Mouse (Mus musculus) right cerebral cortex, adult 2 months (tissue): ENCODE results near the gene Zcchc8.
"Not testable (repeated sequence)": the region's sequence is repeated elsewhere in the genome, so short reads cannot be mapped to it uniquely, and the experiment has no call there.

Experiments used
- DNase-seq, 2 experiments: peaks; one replicate each; pipeline ENCODE4 v3.0.0; 2021 to 2022; ENCODE audit warnings: low spot score in 2 of 2

Gene Zcchc8

DNA sequence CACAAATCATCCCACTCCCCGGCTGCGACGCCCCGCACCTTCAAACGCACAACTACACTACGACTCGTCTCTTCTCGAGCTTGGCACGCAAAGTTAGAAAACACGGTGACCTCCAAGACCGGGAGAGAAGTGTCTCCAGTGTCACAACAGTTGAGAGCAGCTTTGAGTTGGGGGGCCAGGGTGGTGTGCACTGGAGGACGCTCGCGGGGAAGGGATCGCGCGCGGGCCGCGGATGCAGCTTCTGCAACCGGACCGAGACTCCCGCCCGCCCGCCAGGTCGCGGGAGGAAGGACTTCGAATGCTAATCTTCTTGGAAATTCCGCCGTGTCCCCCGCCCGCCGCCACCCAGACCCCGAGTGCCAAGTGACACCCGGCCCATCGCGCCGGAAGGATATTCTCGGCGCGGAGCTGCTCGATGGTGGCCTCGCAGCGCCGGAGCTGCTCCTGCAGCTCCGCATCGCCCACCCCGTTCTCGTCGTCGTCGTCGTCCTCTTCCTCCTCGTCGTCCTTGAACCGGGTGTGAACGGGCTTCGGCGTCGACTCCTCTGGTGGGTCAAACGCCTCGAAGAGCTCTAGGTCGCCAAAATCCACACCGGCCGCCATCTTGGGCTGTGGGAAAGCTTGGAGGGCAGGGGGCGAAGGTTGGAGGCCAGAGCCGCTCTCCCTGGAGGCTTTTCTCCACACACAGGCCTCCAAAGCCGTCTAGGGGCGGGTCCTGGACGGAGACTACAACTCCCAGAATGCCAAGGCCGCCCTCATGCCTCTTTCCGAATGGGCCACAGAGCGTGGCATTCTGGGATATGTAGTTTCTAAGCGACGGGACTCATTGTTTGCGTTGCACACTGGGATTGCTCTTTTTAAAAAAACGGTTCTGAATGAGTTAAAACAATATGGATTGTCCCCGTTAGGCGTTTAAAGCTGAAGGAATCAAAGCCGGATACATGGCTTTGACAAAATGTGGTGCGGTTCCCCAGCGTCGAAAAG is at the start of gene Zcchc8:
TSS of gene Zcchc8 (minus strand) at position 773 of the 984 bp plus-strand sequence.
- DNase-seq: peak; percentile 98

DNA sequence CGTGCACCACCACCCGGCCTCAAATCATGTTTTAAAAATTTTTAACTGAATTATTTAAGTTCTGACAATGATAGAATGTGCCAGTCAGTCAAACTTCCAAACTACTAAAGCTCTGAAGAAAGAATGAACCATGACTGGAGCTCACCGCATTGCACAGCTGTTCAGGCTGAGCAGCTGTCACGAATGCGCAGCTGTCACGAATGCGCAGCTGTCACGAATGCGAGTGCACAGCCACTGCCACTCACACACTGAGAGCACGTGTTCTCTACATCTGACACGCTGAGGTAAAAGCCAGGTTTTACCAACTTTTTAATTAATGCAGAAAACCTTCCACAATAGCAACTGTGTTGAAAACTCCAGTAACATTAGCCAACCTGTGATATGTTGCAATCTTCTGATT is 45.6 kb upstream of the Zcchc8 start:
- not testable (repeated sequence) for DNase-seq

DNA sequence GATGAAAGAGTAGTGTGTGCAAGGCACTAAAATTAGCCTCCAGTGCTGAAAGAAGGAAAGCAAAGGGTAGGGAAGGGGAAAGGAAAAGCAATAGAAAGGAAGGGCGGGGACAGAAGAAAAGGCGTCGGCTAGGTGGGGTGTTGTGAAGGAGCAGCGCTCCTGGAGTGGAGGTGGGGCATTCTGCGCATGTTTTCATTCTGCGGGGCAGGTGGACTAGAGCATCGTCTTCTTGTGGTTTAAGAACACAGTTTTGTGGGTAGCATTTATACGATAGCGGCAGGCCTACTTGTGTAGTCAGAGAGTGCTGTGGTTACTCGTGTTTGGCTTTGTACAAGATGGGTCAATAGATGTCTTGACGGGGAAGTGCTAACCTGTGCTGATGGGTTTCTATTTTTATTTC is 44.6 kb upstream of the Zcchc8 start:
- DNase-seq: no peak

DNA sequence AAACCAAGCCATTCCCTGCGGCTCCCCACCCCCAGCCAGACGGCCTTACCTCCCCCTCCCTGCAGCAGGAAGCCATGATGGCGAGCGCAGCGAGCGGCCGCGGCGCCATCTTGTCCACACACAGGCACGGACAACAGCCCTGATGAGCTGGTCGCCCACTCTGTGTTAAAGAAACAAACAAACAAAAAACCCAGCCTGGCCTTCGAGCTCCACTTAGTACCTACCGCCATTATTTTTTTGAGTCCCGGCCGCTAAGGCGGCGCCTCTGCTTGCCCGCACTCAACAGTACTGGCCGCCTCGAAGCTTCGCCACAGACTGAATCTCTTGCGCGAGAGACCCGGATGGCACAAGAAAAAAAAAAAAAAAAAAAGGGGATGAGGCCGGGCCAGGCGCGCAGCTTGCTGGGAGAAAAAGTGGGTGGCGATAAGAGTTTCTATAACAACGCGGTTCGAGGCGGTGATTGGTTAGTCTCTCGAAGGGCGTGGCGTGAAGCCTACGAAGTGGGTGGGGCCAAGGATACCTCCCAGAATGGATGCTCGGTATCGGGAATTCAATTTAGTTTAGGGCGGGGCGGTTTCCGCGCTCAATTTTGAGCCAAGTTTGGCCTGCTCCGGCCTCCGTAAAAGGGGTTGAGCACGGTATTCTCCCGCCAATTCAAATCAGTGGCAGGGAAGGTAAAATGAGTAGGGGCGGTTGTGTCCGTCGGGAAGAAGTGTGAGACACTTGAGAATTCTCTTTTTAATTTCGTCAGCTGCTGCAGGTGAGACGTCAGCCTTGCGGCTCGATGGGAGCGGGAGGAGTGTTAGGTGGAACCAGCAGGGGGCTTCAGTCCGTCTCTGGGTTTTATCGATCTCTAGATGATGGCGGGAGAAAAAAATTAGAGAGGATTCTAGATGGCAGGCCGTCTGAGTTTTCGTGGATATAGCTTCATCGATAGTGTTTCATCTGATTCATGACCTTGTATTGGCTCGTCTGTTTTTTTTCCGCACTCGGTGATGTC is 28.5 kb upstream of the Zcchc8 start, which contains the start of the genes Rsrc2 and Kntc1:
TSS of gene Rsrc2 (minus strand) at position 350 of the 1,000 bp plus-strand sequence.
TSS of gene Kntc1 (plus strand) at position 652 of the 1,000 bp plus-strand sequence.
- DNase-seq: peak; percentile 99 to 100

DNA sequence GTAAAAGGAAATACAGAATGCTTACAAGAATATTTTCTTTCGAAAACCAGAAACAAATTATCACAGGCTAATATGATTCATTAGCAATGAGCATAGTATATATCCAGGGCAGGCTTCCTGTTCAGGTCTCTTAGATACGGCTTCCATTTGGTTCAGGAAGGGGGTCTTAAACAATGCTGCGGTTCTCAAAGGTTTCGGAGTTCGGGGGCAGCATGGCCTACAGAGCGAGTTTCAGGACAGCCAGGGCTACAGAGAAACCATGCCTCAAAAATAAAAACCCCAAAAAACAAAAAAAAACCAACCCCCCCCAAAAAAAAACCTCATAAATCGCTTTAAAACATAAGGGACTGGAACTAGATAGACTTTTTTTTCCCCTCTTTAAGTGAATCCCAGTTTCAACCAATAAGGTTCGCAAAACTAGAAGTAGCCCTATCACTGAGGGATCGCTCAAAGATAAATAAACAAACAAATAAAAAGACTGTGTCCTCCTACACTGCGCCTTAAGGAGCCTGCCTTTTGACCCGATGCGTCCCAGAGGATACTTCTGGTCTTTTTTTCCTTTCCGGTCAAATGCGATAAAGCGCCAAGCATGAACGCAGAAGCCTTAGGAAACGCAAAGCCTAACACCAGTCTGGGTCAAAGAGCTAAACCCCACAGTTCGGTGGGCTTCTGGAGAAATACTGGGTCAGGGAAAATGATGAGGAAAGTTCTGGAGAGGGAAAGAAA is 27.6 kb upstream of the Zcchc8 start:
- no peak for DNase-seq

DNA sequence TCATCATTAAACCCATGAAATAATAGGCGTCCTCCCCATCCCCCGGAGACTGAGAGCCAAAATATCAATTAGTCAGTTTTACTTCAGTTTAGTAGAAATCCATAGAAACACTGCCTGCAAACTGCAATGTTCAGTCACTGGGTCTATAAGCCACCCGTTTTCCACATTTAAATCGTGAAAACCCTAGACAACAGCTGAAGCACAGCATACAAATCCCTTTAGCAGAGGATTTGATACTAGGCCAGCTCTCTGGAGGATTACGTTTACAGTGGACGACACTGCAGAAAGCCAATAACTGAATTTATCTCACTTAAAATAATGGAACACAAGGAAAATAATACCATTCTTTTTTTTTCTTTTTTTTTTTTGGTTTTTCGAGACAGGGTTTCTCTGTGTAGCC is 26.7 kb upstream of the Zcchc8 start:
- DNase-seq: no peak

DNA sequence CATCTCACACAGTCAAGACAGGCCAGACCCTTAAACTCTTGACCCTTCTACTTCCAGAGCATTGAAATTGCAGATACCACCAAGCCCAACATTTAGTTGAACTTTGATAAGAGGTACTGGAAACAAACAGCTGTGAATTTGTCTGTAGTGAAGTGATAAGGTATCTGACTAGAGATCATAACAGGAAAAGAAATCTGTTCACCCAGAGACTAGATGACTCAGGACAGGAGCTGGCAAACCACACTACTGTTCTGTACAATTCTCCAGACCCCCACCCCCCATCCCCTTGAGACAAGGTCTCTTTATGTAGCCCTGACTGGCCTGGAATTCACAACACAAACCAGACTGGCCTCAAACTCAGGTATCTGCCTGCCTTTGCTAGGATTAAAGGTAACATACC is 25.4 kb upstream of the Zcchc8 start:
- DNase-seq: no peak

DNA sequence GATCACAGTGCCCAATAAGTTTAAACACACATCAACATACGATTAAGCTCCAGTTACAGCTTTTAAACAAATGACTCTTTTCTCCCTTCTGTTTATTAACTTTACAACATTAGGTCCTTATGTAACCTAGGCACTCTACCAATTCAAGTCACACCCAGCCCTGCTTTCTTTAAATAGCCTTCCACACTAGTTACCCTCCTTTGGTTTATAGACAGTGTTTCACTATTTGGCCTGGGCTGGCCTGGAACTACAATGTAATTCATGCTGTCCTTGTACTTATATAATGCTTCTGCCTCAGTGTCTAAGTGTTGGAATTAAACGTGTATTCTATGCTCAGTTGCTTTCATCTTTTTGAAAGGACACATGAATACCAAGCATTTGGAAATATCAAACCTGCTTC is 23.5 kb upstream of the Zcchc8 start:
- no peak for DNase-seq

DNA sequence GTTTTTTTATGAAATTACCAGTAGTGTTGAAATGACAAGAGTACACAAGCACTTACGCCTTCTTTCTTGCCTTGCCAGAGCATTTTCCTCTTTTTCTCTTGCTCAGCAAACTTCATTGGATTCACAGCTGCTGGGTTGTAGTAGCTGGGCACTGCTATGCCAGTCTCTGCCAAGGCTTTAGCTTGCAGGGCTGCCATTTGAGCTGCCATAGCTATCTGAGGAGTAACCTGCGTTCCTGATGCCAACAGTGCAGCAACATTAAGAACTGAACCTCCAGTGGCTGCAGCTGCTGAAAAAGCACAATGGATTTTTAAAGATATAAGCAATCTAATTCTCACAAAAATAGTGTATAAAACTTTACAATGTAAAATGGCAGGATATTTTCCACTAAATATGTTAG is 10.1 kb upstream of the Zcchc8 start:
- no peak for DNase-seq

DNA sequence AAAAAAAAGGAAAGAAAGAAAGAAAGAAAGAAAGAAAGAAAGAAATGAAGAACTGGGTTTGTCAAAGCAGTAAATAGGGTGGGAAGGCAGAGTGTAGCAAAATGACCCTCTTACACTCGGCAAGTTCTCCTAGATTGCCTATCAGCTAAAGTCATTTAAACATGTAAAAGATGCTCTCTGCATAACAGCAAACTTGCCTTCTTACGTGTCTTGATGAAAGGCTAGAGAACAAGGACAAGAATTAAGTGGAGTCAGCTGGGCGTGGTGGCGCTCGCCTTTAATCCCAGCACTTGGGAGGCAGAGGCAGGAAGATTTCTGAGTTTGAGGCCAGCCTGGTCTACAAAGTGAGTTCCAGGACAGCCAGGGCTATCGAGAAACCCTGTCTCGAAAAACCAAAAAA is 2.9 kb upstream of the Zcchc8 start:
- DNase-seq: not testable (repeated sequence)

DNA sequence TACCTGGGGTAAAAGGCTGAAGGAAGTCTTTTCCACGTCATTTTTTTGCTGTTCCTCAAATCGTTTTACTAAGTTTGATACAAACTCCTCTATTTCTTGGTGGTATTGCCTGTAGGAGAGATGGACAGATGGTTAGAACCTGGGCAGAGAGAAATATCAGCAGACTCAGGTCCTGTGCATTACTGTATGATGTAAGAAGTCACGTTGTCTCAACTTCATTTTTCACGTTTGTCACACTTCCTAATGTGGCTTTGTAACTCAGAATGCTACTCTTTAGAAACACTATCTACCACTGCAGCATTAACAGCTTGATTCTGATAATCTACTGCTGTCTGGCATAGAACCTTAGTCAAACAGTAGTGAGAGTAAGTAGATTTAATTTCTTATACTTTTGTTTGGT is 6.3 kb downstream of the Zcchc8 start:
- no peak for DNase-seq

DNA sequence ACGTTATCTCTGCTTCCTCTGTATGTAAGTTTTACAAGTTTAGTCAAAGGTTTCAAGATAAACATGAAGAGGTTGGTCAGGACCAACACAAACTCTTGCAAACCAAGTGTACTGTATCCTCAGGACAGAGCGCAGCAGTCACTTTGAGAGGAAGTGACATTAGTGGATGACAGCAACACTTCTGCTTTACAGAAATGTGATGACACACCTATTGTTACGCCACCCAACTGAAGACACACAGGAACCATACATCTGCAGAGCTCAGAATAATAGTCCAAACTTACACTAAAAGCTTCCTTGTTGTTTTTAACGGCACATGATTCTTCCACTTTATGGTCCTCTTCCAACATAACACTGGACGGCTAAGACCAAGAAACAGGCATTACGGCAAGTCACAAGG is 7.1 kb downstream of the Zcchc8 start:
- DNase-seq: no peak

DNA sequence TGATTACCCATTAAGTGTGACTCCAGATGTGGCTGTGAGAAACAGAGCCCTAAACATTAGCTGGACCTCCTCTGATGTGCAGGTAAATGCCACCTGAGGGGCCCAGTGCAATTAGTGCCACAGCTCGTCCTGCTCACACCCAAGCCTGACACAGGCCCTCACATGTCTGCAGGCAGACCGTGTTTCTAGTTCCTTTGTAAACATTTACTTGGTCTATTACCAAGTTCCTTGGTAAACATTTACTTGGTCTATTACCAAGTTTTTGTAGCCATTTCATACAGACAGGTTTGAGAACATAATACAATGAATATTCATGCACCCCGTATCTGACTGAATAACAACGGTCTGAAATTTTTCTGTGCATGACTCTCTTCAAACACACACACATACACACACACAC is 11.3 kb downstream of the Zcchc8 start:
- DNase-seq: no peak

DNA sequence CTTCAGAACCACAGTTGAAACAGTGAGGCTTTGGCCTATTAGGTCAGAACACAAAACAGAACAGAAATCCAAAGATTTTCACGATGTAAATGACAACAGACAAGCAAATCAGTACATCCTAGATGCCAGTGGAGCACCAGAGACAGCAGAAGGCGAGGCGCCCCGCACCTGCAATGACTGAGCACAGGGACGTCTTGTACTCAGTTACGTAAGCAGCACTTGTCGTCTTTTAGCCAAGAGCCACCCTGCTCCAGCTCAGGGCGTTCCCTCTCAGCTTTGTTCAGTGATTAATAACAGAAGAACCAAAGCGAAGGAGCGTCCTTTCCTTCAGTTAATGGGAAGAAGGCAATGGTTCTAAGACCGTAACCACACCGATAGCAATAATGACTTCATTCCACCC is 12.3 kb downstream of the Zcchc8 start:
- DNase-seq: no peak

DNA sequence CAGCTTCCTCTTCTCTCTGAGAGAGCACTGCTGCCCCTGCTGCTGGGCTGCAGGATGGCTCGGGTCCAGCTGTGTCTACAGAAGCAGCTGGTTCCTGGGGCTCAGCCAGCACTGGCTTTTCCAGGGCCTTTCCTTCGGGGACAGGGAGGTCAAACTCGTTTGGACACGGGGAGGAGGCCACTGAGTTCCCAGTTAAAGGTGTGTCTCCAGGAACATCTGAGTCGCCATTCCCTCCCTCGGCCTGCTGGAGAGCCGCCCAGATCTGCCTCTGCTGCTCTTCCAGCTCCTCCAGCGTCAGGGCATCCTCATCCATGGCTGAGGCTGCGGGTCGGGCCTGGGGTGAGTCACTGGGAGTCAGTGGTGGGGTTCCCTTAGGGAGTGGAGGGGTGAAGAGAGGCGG is 20.3 kb downstream of the Zcchc8 start:
- DNase-seq: peak in 1 of 2 experiments; percentile 13

DNA sequence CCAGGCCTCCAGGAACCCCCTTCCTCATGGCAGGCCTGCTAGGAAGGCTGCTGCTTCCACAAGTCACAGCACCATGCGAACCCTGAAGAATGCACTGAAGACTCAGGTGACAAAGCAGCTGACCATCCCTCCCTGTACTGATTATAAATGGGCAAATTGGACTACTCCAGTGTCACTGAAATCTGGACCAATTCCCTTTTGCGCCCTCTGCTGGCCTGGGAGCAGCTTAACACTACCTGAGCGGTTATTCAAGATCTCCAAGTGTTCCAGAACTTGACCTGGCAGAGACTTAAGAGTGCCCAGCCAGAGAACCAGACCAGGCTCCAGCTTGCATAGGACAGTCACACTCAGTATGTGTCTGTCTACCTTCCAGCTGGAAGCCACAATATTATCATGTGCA is 21.7 kb downstream of the Zcchc8 start:
- peak; percentile 74 to 76 for DNase-seq

DNA sequence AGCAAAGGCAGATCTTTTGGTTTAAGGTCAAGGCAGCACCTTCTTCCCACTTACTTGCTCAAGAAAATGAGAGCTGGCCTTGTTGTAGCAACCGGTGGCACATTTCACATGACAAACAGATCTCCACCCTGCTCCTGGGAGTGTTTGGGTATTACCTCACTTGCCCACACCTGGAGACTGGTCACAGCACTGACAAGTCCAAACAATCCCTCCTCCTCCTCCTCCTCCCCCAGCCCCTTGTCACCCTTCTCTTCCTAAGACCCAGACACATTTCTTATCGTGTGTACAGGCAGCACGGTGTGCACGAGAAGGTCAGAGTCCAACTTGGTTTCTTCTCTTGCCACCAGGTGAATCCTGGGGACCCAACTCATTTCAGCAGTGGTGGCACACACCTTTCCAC is 23.9 kb downstream of the Zcchc8 start:
- DNase-seq: no peak

DNA sequence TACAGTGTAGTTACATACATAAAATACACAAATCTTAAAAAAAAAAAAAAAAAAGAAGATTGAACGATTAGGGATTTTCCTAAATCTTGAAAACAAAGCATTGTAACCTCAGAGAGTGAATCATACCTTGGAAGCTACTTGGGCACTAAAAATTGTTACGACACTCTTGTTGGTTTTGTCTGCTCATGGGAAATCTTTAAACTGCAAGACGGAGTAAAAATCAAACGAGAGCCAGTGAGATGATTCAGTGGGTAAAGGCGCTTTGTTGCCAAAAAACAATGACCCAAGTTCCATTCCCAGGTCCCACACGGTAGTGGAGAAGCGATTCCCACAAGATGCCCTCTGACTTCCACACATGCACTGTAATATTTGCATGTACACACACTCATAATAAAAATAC is 24.7 kb downstream of the Zcchc8 start:
- DNase-seq: no peak

DNA sequence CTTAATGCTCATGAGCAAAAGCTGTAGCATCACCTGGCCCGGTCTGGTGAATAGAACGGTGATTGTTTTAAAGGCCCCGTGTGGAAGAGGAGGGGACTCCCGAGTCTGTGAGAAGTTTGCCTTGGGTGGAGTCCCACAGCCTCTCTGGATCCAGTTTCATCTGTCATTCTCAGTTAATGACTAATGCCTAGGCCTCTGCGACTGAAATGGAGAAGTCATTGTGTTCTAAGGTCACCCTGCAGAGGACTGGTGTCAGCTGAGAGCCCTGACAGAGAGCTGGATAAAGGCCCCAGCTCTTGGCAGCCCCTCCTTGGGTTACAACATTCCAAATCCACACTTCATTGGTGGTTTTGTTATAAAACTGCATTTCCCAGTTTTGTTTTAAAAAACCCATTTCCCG is 26.4 kb downstream of the Zcchc8 start:
- no peak for DNase-seq

DNA sequence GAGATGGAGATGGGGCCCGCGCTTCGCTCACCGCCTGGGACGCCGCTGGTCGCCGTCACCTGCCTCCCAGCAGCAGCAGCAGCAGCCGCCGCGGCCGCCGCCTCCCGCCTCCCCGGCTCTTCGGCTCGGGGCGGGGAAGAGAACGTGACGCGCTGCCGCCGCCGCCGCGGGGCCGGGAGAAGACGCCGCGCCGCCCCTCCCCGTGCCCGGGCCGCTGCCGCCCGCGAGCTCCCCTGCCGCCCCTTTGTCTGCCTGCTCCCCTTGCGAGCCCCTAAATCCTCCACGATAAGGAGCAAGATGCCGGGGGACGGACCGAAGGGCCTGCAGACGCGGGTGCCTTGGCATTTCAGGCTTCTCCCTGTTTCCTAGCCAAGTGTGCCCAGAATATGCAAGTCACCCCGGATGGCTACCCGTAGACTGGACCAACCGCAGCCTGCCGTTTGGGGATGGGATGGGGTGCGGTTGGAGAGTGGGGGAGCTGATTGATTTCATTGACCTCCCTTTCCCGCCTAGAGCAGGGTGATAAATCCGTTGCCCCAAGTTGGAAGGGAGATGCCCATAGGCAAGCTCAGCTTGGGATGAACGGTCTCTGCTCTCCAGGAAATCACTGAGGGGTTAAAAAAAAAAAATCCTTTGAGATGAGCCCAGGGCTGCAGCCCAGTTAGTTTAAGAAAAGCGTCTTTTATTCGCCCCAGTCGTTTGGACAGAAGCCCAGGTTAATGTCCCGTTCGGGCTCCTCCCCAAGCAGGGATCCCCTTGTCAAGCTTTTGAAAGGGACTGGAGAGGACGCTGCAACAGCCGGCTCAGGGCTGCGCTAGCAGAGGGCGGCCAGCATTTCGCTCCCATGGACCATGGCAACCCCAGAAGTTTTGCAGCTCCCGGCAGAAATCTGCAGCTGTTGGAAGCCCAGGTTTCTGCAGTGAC is 36.4 kb downstream of the Zcchc8 start, which contains the start of gene Clip1:
TSS of gene Clip1 (minus strand) at position 398 of the 924 bp plus-strand sequence.
- peak; percentile 67 to 74 for DNase-seq
